Mouse (Mus musculus) stomach, postnatal 0 days (tissue): ENCODE measurements around the gene Cmtr2. TPM values are rescaled to one million over a fixed set of nuclear protein-coding genes. Genes with fewer than 3 reads are reported as not detected.

Experiments used
- ATAC-seq: fragments of 200-750 bp; cut with Nextera tagmentation; 2 replicates; pipeline ENCODE4 v1.8.0; 2017; ENCODE audit not compliant: low FRiP score, low TSS enrichment
- DNase-seq: peaks from one replicate; pipeline ENCODE4 v3.0.0-alpha.2; 2016; ENCODE audit warnings: low spot score
- H3K27ac ChIP-seq: fragments of 300-500 bp; sonication (generic); replicated peaks from 2 replicates; pipeline ENCODE4 v1.5.1; 2014; ENCODE audit warnings: mild to moderate bottlenecking, control low read depth
- H3K27me3 ChIP-seq: fragments of 300-500 bp; sonication (generic); 2 replicates; pipeline ENCODE4 v1.6.1; 2014; ENCODE audit warnings: low read length; ENCODE audit not compliant: control insufficient read depth, insufficient read depth
- H3K36me3 ChIP-seq: fragments of 300-500 bp; sonication (generic); 2 replicates; pipeline ENCODE4 v1.6.1; 2014; ENCODE audit warnings: low read length, mixed read lengths; ENCODE audit not compliant: control insufficient read depth, insufficient read depth
- H3K4me1 ChIP-seq: fragments of 300-500 bp; sonication (generic); replicated peaks from 2 replicates; pipeline ENCODE4 v1.6.1; 2014; ENCODE audit warnings: antibody characterized with exemption; ENCODE audit not compliant: control insufficient read depth, insufficient read depth
- H3K4me2 ChIP-seq: fragments of 300-500 bp; sonication (generic); replicated peaks from 2 replicates; pipeline ENCODE4 v1.6.1; 2014; ENCODE audit warnings: low read depth, mild to moderate bottlenecking, control low read depth, moderate library complexity
- H3K4me3 ChIP-seq: fragments of 300-500 bp; sonication (generic); 2 replicates; pipeline ENCODE4 v1.5.1; 2014; ENCODE audit warnings: low read depth, low read length, control low read depth
- H3K9ac ChIP-seq: fragments of 300-500 bp; sonication (generic); 2 replicates; pipeline ENCODE4 v1.6.1; 2014; ENCODE audit warnings: mild to moderate bottlenecking, low read length, control low read depth, mixed read lengths
- H3K9me3 ChIP-seq: fragments of 300-500 bp; sonication (generic); 2 replicates; pipeline ENCODE4 v1.6.1; 2016; ENCODE audit warnings: low read length; ENCODE audit not compliant: control insufficient read depth
- CTCF ChIP-seq: IDR thresholded peaks from 2 replicates; pipeline ENCODE4 v1.5.1; 2016; ENCODE audit warnings: antibody characterized with exemption, low read depth, mild to moderate bottlenecking, moderate library complexity
- EP300 ChIP-seq: optimal IDR thresholded peaks from 2 replicates; pipeline ENCODE3; 2016; ENCODE audit warnings: antibody characterized with exemption
- WGBS: fragments of 180-500 bp; shearing (Covaris S2); extraction: QIAGEN DNeasy Blood & Tissue Kit; methylation state at CpG from one replicate; pipeline ENCODE4 v1.1.7; 2014; 5-methylcytosine and 5-hydroxymethylcytosine counted together
- polyA plus RNA-seq: library from polyadenylated mRNA; unstranded; fragments of >200 nt; fragmentation: Nextera tagmentation; extraction: Ambion mirVana; gene quantifications from 2 replicates; pipeline ENCODE4 v1.2.1, GENCODE M21; 2015

Gene Cmtr2
- polyA plus RNA-seq, 1 experiment from 2014 or later = 4.6 TPM

DNA sequence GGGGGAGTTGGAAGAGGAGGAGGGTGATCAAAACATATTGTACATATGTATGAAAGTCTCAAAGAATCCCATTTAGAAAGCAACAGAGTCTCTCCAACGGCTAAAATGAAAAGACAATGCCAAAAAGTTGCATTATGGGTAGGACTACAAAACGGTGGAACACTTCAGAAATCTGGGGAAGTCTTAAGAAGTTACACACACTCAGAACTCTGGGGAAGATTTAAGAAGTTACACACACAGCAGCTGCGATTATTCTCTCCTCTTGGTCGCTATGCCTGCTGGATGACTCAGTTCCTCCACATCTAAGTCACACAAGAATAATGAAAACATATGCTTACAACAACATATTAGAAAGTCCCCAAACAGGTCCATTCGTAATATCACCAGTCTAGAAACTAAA lies 788 bp downstream of the Cmtr2 start:
- no peak for ATAC-seq
- Histone ChIP-seq H3K27me3 (no peaks in the 10 kb centered on the region), H3K4me2 (no peak overlapping the region), H3K4me1 (peaks cover 4% of the 10 kb centered on the region; the same call in 1 of the 2 replicates), H3K9ac (no peak overlapping the region), H3K9me3 (no peaks in the 10 kb centered on the region), H3K36me3 (0 out of 2 replicates have a peak, but pooled peaks cover 3% of the 10 kb centered on the region), H3K4me3 (no peak overlapping the region), H3K27ac (no peak overlapping the region)
- WGBS = 78% methylated on average over 5 of the region's 5 CpGs
- no peak for DNase-seq
- TF ChIP-seq CTCF (no peak), EP300 (no peak)

DNA sequence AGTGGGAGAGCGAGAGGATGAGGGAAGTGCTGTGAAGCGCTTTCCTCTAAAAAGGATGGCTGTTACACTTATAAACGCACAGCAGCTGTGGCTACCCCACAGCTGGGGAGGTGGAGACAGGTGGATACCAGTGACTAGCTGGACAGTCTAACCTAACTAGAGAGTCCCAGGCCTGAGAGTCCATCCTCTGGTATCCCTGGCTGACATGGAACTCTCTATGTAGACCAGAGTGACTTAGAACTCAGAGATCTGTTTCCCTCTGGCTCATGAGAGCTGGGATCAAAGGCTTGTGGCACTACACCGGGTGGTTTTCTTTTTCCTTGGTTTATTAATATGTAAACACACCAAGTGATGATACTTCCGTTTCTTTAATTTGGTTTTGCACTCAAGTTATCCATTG lies 1.7 kb downstream of the Cmtr2 start:
- Histone ChIP-seq H3K4me3 (peak overlapping the region; percentile 57), H3K27ac (no peak overlapping the region), H3K9ac (no peak overlapping the region), H3K9me3 (no peaks in the 10 kb centered on the region), H3K36me3 (peaks cover 8% of the 10 kb centered on the region; the same call in 1 of the 2 replicates), H3K4me2 (peak overlapping the region; percentile 74), H3K4me1 (peaks cover 4% of the 10 kb centered on the region; the same call in 1 of the 2 replicates), H3K27me3 (no peaks in the 10 kb centered on the region)
- WGBS = 42% methylated on average over 5 of the region's 5 CpGs
- no peak for DNase-seq
- no peak for ATAC-seq
- TF ChIP-seq CTCF = no peak
- TF ChIP-seq EP300 = no peak

DNA sequence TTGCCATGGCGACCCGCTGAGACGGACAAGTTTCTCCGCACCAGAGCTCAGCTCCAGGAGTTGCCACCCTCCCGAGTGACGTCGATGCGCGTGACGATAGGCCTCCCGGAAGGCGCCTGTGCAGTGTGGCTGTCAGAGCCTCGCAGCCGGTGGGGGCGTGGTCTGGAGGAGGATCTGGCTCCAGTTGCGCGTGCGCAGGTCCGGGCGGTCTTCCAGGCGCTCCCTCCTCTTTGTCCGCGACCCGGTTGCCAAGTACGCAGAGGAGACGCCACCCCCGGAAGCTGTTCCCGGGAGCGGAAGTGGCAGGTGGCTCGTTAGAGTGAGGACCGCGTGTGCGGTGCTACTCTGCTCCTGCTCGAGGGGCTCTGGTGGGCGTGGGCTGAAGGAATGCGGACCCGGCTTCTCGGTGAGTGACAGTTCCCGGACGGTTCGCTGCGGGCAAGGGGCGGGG lies 2.2 kb downstream of the Cmtr2 start:
- H3K27ac ChIP-seq = 0 out of 2 replicates have a peak overlapping the region, but pooled peaks have one; percentile 18
- peak overlapping the region; percentile 56 for H3K9ac ChIP-seq
- H3K36me3 ChIP-seq = peaks cover 10% of the 10 kb centered on the region
- DNase-seq (peak; percentile 100), ATAC-seq (peak; percentile 100)
- no peaks in the 10 kb centered on the region for H3K27me3 ChIP-seq
- no peak for TF ChIP-seq CTCF
- no peak for TF ChIP-seq EP300
- peak overlapping the region; percentile 74 for H3K4me2 ChIP-seq
- H3K4me3 ChIP-seq = peak overlapping the region; percentile 57
- H3K9me3 ChIP-seq = no peaks in the 10 kb centered on the region
- 0% methylated on average over 42 of the region's 43 CpGs for WGBS
- H3K4me1 ChIP-seq = peaks cover 4% of the 10 kb centered on the region; the same call in 1 of the 2 replicates

DNA sequence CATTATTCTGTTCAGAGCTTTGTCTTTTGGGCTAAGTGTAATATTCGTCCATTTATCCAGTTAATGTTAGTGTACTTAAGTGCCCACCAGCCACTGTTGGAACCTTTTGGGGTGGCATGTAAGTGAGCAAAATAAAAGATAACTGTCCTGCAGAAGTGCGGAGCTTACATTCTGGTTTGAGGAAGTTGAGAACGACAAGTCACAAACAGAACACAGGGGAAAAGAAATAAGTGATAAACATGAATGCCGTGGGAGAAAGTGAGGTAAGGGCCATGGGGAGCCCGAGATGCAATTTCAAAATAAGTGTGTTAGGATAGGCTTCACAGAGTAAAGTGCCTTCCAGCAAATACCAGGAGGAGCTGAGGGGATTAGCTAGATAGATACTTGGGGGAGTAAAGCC lies 3.0 kb downstream of the Cmtr2 start:
- Histone ChIP-seq H3K27ac (no peak overlapping the region), H3K4me2 (peak overlapping the region; percentile 74), H3K9me3 (no peaks in the 10 kb centered on the region), H3K36me3 (peaks cover 14% of the 10 kb centered on the region), H3K9ac (no peak overlapping the region), H3K27me3 (no peaks in the 10 kb centered on the region), H3K4me1 (peaks cover 4% of the 10 kb centered on the region; the same call in 1 of the 2 replicates), H3K4me3 (peak overlapping the region; percentile 57)
- DNase-seq = no peak
- ATAC-seq = no peak
- 61% methylated on average over 5 of the region's 5 CpGs for WGBS
- TF ChIP-seq CTCF (no peak), EP300 (no peak)

DNA sequence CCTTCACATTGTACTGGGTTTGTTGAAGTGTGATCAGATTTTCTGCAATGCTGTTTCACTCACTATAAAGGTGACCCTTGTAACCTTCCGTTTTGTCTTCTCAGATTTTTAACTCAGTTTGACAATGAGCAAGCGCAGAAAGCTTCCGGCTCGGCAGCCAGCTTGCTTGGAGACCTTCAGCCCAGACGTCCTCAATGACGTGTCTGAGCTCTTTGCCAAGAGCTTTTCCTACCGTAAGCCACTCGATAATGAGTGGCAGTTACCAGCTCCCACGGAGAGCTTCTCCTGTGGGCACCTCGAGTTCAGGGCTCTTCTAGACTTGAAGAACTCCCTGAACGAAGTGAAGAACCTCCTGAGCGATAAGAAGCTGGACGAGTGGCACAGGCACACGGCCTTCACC lies 5.5 kb downstream of the Cmtr2 start:
- peaks cover 4% of the 10 kb centered on the region; the same call in 1 of the 2 replicates for H3K4me1 ChIP-seq
- H3K9me3 ChIP-seq = no peaks in the 10 kb centered on the region
- peaks cover 14% of the 10 kb centered on the region for H3K36me3 ChIP-seq
- H3K9ac ChIP-seq = no peak overlapping the region
- 89% methylated on average over 14 of the region's 14 CpGs for WGBS
- ATAC-seq = no peak
- no peak overlapping the region for H3K4me2 ChIP-seq
- TF ChIP-seq CTCF (no peak), EP300 (no peak)
- no peak overlapping the region for H3K4me3 ChIP-seq
- H3K27ac ChIP-seq = no peak overlapping the region
- H3K27me3 ChIP-seq = no peaks in the 10 kb centered on the region
- no peak for DNase-seq

DNA sequence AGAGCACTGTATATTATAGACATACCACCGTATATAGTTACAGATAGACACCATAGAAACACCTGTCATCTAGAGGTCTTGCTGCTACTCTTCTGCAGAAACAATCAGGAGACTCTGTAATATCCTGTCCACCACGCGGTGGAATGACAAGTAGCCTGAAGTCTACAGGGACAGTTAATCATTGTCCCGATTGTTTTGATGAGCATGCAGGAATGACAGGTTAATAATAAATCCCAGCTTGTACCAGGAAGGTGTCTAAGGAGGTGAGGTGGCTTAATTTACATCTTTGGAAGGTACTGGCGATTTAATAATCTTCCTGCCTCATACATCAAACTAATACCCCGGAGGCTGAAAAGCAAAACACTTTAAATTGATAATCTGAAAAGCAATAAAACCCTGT lies 15.3 kb downstream of the Cmtr2 start:
- Histone ChIP-seq H3K36me3 (no peaks in the 10 kb centered on the region), H3K9ac (no peak overlapping the region), H3K27me3 (no peaks in the 10 kb centered on the region), H3K27ac (no peak overlapping the region), H3K4me1 (no peaks in the 10 kb centered on the region), H3K4me2 (no peak overlapping the region), H3K4me3 (no peak overlapping the region), H3K9me3 (no peaks in the 10 kb centered on the region)
- DNase-seq (no peak), ATAC-seq (no peak)
- 58% methylated on average over 6 of the region's 6 CpGs for WGBS
- TF ChIP-seq CTCF (no peak), EP300 (no peak)
